In genomic region chr4:135439904-135440522, GRCm38 (mm10) we compare ENCODE assay signal across 8 mouse cellular contexts. TPM values are rescaled to one million over a fixed set of nuclear protein-coding genes. Genes with fewer than 3 reads are reported as not detected.
DNase-seq lines count a peak whose midpoint lies in the region; TF ChIP-seq lines count a peak whose summit lies in the region.

No protein-coding gene starts in this region.

- TF ChIP-seq CTCF in cerebellum, adult 2 months (IDR thresholded peaks at IDR 0.05; ENCODE audit: borderline replicate concordance, insufficient read depth, low read depth, low read length), result peak; percentile 51; the same call in 1 of the 2 replicates

- 55% methylated on average over 9 of the region's 9 CpGs for WGBS in cerebellum, adult 2 months

- H3K27me3 ChIP-seq in cerebellum, adult 2 months (ENCODE audit: control insufficient read depth, insufficient read depth, low read length), result no peaks in the 10 kb centered on the region

- DNase-seq in cerebellum, adult 2 months, result no peak
- DNase-seq in cerebellum, adult 9-11 months, result no peak
- peak; percentile 73 to 75 for DNase-seq in B cell, adult 2 months
- DNase-seq in c-Kit-positive CD71-positive TER-119-positive erythroid progenitor cells, embryonic 14.5 days (ENCODE audit: low spot score), result peak; percentile 79
- DNase-seq in kidney, postnatal 14 days, result peak; percentile 31
- DNase-seq in mesoderm, embryonic 11.5 days (ENCODE audit: low read depth, low spot score), result peak; percentile 56
- no peak for DNase-seq in right cerebral cortex, postnatal 14 days
- no peak for DNase-seq in gastrocnemius, postnatal 36 days

- no peaks in the 10 kb centered on the region for H3K4me1 ChIP-seq in cerebellum, adult 2 months (ENCODE audit: control insufficient read depth, insufficient read depth, low read length)

- H3K4me3 ChIP-seq in cerebellum, adult 2 months (replicated peaks; ENCODE audit: insufficient read depth, low read depth, low read length), result no peak overlapping the region

- no peak overlapping the region for H3K27ac ChIP-seq in cerebellum, adult 2 months (ENCODE audit: insufficient read depth, low read length)

- intact Hi-C loops in gastrocnemius, postnatal 36 days (cut with DNase I), result no loop called here

- no peak for TF ChIP-seq POLR2A in cerebellum, adult 2 months (IDR thresholded peaks at IDR 0.05; ENCODE audit: borderline replicate concordance, insufficient read depth, low read length)

RNA-seq across cellular contexts. Expression of gene Rcan3, which starts 6.4 kb away (rescaled TPM):
- polyA plus RNA-seq in cerebellum, adult 2 months (2012; rRNA removed), result 74.3 and 80.4 TPM in 2 replicates
- total RNA-seq in gastrocnemius, postnatal 36 days (2021), result 1 to 10 TPM; 3.2 to 4.0 TPM

RNA-seq across cellular contexts. Expression of gene Ncmap, which starts 42.0 kb away (rescaled TPM):
- 4.1 and 4.7 TPM in 2 replicates for polyA plus RNA-seq in cerebellum, adult 2 months (2012; rRNA removed)
- 1 to 10 TPM; 2.2 to 4.9 TPM for total RNA-seq in gastrocnemius, postnatal 36 days (2021)

RNA-seq across cellular contexts. Expression of gene Stpg1, which starts 54.6 kb away (rescaled TPM):
- 0.72 and 0.76 TPM in 2 replicates for polyA plus RNA-seq in cerebellum, adult 2 months (2012; rRNA removed)
- not detected for total RNA-seq in gastrocnemius, postnatal 36 days (2021)

RNA-seq across cellular contexts. Expression of gene Nipal3, which starts 54.8 kb away (rescaled TPM):
- 57.5 and 60.9 TPM in 2 replicates for polyA plus RNA-seq in cerebellum, adult 2 months (2012; rRNA removed)
- total RNA-seq in gastrocnemius, postnatal 36 days (2021), result 10 to 100 TPM; 12.7 to 16.3 TPM

Comparison
In these comparisons a context has a peak if more than half of its experiments do, and no peak if none do; other contexts are left out.
1. DNase-seq: peak in B cell, adult 2 months (2 of 2), c-Kit-positive CD71-positive TER-119-positive erythroid progenitor cells, embryonic 14.5 days (single experiment), kidney, postnatal 14 days (single experiment) and mesoderm, embryonic 11.5 days (single experiment); none in cerebellum, adult 2 months (0 of 2), cerebellum, adult 9-11 months (single experiment), right cerebral cortex, postnatal 14 days (single experiment) and gastrocnemius, postnatal 36 days (0 of 2).